Mouse (Mus musculus) intestine, embryonic 16.5 days (tissue): Measurements from ENCODE around the gene Fam120b. TPM values are rescaled to one million over a fixed set of nuclear protein-coding genes. Genes with fewer than 3 reads are reported as not detected.

ENCODE experiments used
- ATAC-seq: fragments of 200-750 bp; cut with Nextera tagmentation; 2 replicates; pipeline ENCODE4 v1.8.0; 2017; ENCODE audit warnings: moderate TSS enrichment, moderate library complexity
- H3K27ac ChIP-seq: fragments of 300-500 bp; sonication (generic); 2 replicates; pipeline ENCODE4 v1.5.1; 2014; ENCODE audit warnings: mild to moderate bottlenecking, low read length
- H3K27me3 ChIP-seq: fragments of 300-500 bp; sonication (generic); replicated peaks from 2 replicates; pipeline ENCODE4 v1.6.1; 2014; ENCODE audit warnings: low read length, control low read depth, mixed read lengths; ENCODE audit not compliant: control insufficient read depth, insufficient read depth
- H3K36me3 ChIP-seq: fragments of 300-500 bp; sonication (generic); 2 replicates; pipeline ENCODE4 v1.6.1; 2014; ENCODE audit warnings: low read length, control low read depth; ENCODE audit not compliant: control insufficient read depth, insufficient read depth
- H3K4me1 ChIP-seq: fragments of 300-500 bp; sonication (generic); 2 replicates; pipeline ENCODE4 v1.6.1; 2014; ENCODE audit warnings: low read length, control low read depth, mixed read lengths; ENCODE audit not compliant: control insufficient read depth, insufficient read depth
- H3K4me2 ChIP-seq: fragments of 300-500 bp; sonication (generic); 2 replicates; pipeline ENCODE4 v1.6.1; 2014; ENCODE audit warnings: low read depth, low read length, control low read depth
- H3K4me3 ChIP-seq: fragments of 300-500 bp; sonication (generic); 2 replicates; pipeline ENCODE4 v1.5.1; 2014; ENCODE audit warnings: mild to moderate bottlenecking, low read length
- H3K9ac ChIP-seq: fragments of 300-500 bp; sonication (generic); 2 replicates; pipeline ENCODE4 v1.6.1; 2014; ENCODE audit warnings: low read depth, low read length
- H3K9me3 ChIP-seq: fragments of 300-500 bp; sonication (generic); 2 replicates; pipeline ENCODE4 v1.6.1; 2016; ENCODE audit warnings: low read length, control low read depth; ENCODE audit not compliant: control insufficient read depth
- WGBS: fragments of 180-500 bp; shearing (Covaris S2); extraction: QIAGEN DNeasy Blood & Tissue Kit; methylation state at CpG from one replicate; pipeline ENCODE4 v1.1.7; 2014; 5-methylcytosine and 5-hydroxymethylcytosine counted together
- polyA plus RNA-seq: library from polyadenylated mRNA; unstranded; fragments of >200 nt; fragmentation: Nextera tagmentation; extraction: Ambion mirVana; gene quantifications from 2 replicates; pipeline ENCODE4 v1.2.1, GENCODE M21; 2015

Fam120b gene
- polyA plus RNA-seq, 1 experiment from 2014 or later: 27.4 TPM

DNA sequence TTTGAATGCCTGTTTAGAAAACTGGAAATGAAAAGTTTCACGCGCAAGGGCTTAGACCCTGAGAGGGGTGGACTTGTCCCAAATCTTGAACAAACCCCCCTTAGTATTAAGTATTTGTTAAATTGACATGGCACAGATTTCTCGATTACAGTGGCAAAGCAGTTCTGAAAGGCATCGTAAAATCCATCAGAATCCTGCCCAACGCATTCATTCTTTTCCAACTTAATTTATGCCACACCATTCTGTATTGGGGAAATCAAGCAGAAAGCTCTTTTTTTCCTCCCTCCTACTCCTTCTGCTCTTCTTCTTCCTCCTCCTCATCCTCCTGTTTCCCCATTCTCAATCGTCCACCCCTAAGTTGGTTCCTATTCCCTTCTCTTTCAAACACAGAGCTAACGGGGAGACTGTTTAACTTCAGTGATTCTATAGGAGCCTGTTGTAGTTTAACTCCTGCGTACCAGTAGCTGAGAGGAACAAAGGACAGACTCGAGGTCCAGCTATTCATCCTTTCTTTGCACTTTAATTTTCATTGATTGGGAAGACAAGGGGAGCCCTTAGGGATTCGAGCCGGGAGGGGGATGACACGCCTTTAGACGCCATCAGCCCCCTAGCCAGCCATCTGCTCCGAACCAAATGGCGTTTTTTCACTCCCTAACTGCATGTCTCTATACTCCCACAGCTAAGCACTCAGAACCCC is 17.4 kb upstream of the Fam120b start:
- H3K27me3 ChIP-seq: peaks cover 4% of the 10 kb centered on the region

DNA sequence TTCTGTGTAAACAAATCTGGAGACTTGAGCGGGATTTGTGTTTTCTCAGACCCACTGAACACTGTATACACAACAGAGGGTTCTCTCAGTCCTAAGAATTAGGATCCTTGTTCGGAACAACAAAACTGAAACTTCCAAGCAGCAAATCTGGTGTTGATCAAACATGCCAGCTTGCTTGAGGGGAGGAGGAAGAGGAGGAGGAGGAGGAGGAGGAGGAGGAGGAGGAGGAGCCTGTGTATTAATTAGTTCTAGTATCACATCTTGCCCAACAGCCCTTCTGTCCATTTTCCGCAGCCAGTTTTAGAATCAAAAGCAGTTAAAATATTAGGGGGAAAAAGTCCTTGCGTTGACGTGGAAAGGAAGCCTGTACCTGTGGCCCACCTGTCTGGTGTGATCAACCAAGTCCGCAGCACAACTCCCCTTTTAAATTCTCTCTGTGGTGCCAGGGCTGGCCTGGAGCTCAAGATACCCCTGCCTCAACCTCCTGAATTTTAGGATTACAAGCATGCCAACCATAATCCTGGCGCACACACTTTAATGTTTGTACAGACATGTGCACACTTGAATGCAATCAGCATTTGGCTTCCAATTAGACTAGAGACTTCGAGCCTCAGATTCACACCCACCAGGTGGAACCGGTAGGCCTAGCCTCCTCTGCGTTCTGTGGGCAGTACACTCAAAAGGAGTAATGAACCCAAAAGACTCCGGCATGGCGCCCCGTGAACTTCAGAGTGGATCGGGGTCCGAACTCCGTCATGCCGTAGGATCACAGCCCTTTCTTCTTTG is 16.1 kb upstream of the Fam120b start:
- no peak for ATAC-seq
- H3K27me3 ChIP-seq: no peaks in the 10 kb centered on the region; the same call in 1 of the 2 replicates
- H3K4me1 ChIP-seq: peaks cover 24% of the 10 kb centered on the region
- peak overlapping the region; percentile 52 for H3K4me3 ChIP-seq
- no peaks in the 10 kb centered on the region for H3K36me3 ChIP-seq
- WGBS: 16% methylated on average over 17 of the region's 17 CpGs
- no peaks in the 10 kb centered on the region for H3K9me3 ChIP-seq
- H3K9ac ChIP-seq: peak overlapping the region; percentile 71
- H3K4me2 ChIP-seq: peak overlapping the region; percentile 92
- H3K27ac ChIP-seq: no peak overlapping the region

More for the DNA sequence above, 17.4 kb upstream of the Fam120b start:
- no peak overlapping the region for H3K27ac ChIP-seq
- no peaks in the 10 kb centered on the region for H3K36me3 ChIP-seq
- H3K4me3 ChIP-seq: no peak overlapping the region
- H3K4me2 ChIP-seq: no peak overlapping the region
- no peaks in the 10 kb centered on the region for H3K9me3 ChIP-seq
- ATAC-seq: no peak
- H3K9ac ChIP-seq: no peak overlapping the region
- peaks cover 28% of the 10 kb centered on the region for H3K4me1 ChIP-seq
- WGBS: 35% methylated on average over 15 of the region's 15 CpGs

DNA sequence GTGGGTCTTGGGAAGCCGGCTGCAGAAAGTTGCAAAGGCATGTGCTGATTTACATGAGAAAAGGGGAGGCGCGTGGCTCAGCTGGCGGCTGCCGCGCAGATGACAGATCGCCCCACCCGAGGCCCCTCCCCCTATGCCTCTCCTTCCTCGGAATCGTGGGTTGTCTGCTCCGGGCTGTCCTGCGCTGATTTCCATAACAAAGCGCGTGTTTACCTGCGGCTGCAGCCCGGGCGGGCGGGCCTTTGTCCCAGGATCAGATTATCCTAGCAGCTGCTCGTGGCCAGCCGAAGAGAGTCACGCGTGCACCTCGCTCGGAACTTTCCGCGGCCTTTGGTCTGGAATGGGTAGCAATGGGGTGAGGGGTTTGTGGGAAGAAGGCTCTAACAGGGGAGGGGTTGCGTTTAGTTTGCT is 15.4 kb upstream of the Fam120b start:
- peak overlapping the region; percentile 75 for H3K27ac ChIP-seq
- H3K9me3 ChIP-seq: no peaks in the 10 kb centered on the region
- no peaks in the 10 kb centered on the region; the same call in 1 of the 2 replicates for H3K27me3 ChIP-seq
- peak overlapping the region; percentile 92 for H3K4me2 ChIP-seq
- ATAC-seq: peak; percentile 62
- H3K36me3 ChIP-seq: no peaks in the 10 kb centered on the region
- H3K4me3 ChIP-seq: peak overlapping the region; percentile 52
- H3K9ac ChIP-seq: peak overlapping the region; percentile 71
- peaks cover 24% of the 10 kb centered on the region for H3K4me1 ChIP-seq
- 1% methylated on average over 27 of the region's 27 CpGs for WGBS

DNA sequence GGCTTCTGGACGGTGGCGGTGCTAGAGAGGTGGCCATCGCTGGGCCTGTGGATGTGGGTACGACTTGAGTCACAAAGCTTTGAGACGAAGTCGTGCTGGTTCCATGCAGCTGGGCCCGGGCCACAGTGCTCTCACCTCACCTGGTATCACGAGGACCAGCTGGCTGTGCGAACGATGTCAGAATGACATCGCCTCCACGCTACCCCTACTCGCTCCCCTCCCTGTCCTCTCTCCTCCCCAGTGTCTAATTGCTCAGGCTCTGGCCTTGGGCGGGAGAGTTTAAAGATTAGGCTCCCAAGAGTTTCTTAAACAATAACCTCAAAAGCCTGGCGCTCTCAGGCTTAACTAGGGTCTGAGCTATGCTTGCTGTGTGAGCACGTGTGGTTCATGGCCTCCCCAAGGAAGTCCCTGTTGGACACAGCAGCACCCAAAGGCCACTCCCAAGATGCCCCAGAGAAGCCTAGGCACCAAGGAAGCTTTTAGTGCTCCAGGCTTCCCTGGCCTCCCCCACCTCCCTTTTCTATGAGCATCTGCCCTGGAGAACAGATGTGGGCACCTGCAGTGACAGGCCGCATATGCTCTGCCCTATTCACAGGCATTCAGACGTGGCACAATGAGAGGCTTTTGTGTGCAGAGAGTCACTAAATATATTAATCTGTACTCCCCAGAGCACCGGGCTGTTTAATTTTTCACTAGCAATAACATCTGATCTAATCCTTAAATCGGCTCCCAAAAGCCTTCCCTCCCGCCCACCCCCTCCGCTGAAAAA is 14.7 kb upstream of the Fam120b start:
- peak overlapping the region; percentile 75 for H3K27ac ChIP-seq
- no peaks in the 10 kb centered on the region for H3K9me3 ChIP-seq
- peak overlapping the region; percentile 71 for H3K9ac ChIP-seq
- WGBS: 15% methylated on average over 22 of the region's 22 CpGs
- H3K27me3 ChIP-seq: no peaks in the 10 kb centered on the region; the same call in 1 of the 2 replicates
- H3K36me3 ChIP-seq: no peaks in the 10 kb centered on the region
- ATAC-seq: peak; percentile 62
- H3K4me1 ChIP-seq: peaks cover 24% of the 10 kb centered on the region
- H3K4me2 ChIP-seq: peak overlapping the region; percentile 92
- H3K4me3 ChIP-seq: peak overlapping the region; percentile 52

DNA sequence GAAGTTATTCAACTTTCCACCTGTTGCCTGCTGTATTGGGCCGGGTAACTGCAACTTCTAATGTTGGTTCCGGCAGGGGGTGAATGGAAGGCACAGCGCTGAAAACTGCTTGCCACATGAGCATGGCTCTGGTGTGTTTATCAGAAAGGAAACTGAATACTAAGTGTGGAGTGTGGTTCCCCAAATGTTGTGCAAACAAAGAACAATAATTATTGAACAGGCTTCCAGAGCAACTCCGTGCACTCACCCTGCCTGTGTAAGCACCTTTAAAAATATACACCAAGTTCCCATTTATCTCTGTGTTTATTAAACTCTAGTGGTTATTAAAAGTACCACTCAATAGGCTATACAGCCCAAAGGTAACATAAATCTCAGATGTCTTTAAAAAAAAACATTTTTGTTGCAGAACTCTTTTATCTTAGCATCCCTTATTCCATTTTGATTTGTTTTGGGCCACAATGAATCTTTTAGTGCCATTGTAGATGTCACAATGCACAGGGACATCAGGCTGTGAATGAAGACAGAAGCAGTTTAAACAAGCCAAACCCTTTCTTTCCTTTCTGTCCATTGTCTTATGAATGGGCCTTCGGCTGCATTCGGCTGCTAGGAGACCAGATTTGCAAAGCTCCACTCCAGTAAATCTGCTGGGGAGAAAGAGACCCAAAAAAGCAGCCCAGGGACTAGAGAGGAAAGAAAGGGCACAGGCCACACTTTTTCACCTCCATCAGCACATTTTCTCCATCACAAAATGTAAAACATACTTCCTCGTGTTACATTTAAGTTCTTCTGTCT is 13.9 kb upstream of the Fam120b start:
- Histone ChIP-seq H3K4me3 (no peak overlapping the region), H3K9ac (0 out of 2 replicates have a peak overlapping the region, but pooled peaks have one; percentile 71), H3K4me2 (no peak overlapping the region), H3K36me3 (no peaks in the 10 kb centered on the region), H3K9me3 (no peaks in the 10 kb centered on the region), H3K27ac (no peak overlapping the region), H3K4me1 (peaks cover 19% of the 10 kb centered on the region), H3K27me3 (no peaks in the 10 kb centered on the region; the same call in 1 of the 2 replicates)
- WGBS: 47% methylated on average over 7 of the region's 7 CpGs
- ATAC-seq: no peak

DNA sequence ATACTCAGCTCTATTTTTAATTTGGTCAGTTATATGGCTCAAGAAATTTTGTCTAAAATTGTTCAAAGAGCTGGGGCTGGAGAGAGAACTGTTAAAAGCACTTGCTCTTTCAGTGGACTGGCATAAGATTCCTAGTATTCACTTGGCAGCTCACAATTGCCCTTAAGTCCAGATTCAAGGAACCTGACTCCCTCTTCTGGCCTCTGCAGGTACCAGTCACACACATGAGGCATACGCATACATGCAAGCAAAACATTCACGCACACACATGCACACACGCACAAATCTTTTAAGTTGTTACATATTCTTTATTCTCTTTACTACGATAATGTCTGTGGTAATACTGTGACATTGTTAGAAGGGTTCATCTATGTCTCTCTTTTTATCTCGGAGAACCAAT is 12.6 kb upstream of the Fam120b start:
- no peak overlapping the region for H3K4me2 ChIP-seq
- no peaks in the 10 kb centered on the region; the same call in 1 of the 2 replicates for H3K27me3 ChIP-seq
- no peak overlapping the region for H3K9ac ChIP-seq
- H3K4me1 ChIP-seq: peaks cover 14% of the 10 kb centered on the region
- ATAC-seq: no peak
- no peak overlapping the region for H3K4me3 ChIP-seq
- no peaks in the 10 kb centered on the region for H3K36me3 ChIP-seq
- H3K27ac ChIP-seq: no peak overlapping the region
- WGBS: 94% methylated on average over 5 of the region's 5 CpGs
- H3K9me3 ChIP-seq: no peaks in the 10 kb centered on the region

DNA sequence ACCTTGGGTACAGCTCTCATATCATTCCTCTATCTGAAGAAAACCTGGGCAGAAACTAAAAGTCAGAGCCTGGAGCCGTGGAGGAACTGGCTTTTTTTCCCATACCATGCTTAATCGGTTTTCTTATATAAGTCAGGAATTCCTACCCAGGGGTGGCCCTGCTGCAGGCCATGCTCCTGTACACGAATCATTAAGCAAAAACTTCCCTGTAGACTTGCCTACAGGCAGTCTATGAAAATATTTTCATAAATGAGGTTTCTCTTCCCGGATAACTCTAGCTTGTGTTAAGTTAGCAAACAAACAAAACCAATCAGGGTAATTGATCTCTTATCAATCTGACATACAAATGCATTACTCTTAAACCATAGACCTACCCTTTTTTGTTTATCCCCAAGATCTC is 7.1 kb upstream of the Fam120b start:
- Histone ChIP-seq H3K4me3 (no peak overlapping the region), H3K9me3 (no peaks in the 10 kb centered on the region), H3K27ac (peak overlapping the region; percentile 88), H3K9ac (no peak overlapping the region; the same call in 1 of the 2 replicates), H3K27me3 (no peaks in the 10 kb centered on the region), H3K4me1 (no peaks in the 10 kb centered on the region), H3K36me3 (no peaks in the 10 kb centered on the region), H3K4me2 (no peak overlapping the region)
- WGBS: 54% methylated on average over 4 of the region's 4 CpGs
- peak; percentile 72 for ATAC-seq

DNA sequence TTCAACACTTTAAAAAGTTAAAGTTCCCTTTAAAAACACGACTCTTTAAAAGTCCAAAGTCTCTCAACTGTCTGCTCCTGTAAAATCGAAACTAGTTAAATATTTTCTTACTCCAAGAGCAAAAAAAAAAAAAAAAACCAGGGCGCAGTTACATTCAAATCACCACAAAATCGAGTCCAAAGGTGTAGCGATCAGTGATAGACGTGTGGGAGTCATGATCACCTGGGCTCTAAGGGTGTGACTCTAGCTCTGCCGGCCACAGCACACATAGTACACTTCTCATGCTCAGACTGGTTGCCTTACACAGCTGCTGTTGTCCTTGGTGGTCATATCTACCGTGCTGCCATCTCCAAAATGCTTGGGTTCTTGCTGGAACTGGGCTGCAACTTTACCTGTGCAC is 6.6 kb upstream of the Fam120b start:
- Histone ChIP-seq H3K27ac (peak overlapping the region; percentile 86), H3K9me3 (no peaks in the 10 kb centered on the region), H3K36me3 (no peaks in the 10 kb centered on the region), H3K4me1 (no peaks in the 10 kb centered on the region), H3K27me3 (no peaks in the 10 kb centered on the region), H3K4me3 (no peak overlapping the region), H3K4me2 (peak overlapping the region; percentile 37; the same call in 1 of the 2 replicates), H3K9ac (0 out of 2 replicates have a peak overlapping the region, but pooled peaks have one; percentile 43)
- WGBS: 62% methylated on average over 8 of the region's 8 CpGs
- ATAC-seq: peak; percentile 99
